Mouse (Mus musculus): ENCODE results near the gene Tmem100.

DNA sequence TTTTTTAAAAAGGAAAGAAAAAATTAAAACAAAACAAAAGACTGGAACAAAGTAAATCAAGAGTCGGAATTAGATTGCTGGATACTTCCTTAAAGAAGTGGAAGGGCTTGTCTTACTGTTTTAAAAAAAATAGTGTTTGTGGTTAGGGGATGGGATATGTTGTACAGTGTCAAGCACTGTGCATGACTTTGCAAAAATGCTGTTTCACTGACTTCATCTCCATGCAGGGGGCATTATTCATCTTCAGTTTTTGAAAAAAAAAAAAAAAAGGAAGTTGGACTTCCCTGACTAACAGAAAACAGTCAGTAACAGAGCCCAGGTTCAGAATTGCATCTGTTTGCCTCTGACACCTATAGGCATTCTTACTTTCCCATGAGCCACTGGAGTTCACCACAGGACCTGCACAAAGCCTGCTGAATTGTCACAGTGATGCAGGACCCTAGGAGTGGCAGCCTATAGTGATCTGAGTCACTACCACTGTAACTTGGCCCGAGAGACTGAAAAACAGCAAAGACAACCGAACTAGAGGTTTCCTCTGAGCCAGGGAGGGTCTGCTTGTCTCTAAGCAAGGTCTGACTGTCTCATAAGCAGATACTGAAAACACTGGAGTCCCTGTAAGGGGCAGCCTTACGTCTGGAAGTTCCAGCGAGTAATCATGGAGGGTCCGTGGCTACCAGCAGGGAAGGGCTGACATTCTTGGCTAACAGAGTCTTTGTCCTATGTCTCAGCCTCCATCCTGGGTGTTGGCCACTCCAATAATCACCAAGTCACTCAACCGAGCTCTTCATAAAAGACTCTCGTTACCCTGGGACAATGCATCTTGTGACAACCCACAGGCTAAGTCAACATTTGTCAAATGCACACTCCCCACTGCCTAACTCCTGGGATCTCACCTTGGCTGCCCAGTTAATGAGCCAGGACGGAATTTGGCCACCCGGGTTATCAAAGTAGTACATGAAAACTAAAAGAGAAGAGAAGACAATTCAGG lies 44.7 kb upstream of the Tmem100 start:
- TF ChIP-seq CTCF (IDR thresholded peaks at IDR 0.05; ENCODE audit: low read depth) (no peak), EP300 (IDR thresholded peaks at IDR 0.05; ENCODE audit: low read depth) (no peak)

Measured in liver, postnatal 0 days (tissue).